Mouse (Mus musculus): ENCODE measurements around the gene Mfsd12.

Gene Mfsd12

DNA sequence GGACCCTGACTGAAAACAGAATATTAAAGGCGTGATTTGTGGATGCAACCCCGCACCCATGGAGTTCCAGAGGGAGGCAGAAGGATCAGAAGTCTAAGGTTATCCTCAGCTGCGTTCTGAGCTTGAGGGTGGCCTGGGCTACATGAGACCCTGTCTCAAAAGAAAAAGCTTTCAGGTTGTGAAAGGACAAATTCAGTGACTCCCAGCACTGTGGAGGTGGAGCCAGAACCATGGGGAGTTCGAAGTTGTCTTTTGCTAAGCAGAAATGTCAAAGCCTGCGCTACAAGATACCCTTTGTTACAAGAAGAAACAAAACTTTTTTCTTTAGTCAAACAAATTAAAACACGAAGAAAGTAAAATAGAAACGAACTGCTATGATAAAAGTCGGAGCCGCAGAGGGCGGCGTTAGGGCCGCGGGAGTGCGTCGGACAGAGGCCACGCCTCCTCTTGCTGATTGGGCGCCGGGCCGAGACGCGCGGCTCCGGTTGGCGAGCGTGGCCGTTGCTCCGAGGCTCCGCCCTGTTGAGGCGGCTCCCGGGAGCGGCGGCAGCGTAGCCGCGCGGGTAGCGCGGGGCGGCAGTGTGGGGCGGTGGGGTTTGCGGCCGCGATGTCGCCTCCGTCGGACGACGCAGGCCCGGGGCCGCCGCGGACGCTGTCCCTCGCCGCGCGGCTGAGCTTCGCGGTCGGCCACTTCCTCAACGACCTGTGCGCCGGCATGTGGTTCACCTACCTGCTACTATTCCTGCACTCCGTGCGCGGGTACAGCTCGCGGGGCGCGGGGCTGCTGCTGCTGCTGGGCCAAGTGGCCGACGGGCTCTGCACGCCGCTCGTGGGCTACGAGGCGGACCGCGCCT lies at the start of gene Mfsd12:
Gene Mfsd12, plus strand, starts transcription at position 501 of the 854 bp plus-strand sequence.
- peak; percentile 96 for DNase-seq

DNA sequence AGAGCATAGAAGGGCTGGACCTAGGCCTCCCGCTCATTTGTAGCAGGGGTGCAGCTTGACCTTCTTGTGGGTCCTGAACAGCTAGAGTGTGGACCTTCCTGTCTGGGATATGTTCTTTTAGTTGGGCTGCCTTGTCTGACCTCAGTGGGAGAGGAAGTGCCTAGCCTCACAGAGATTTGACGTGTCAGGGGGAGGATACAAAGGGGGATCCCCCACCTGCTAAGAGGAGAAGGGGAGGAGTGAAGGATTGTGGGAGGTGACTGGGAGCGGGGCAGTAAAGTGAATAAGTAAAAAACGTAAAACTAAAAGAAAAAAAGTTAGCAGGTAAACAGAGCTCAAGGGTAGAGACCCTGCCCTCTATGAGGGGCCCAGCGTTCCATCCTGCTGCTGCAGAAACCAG lies 47.7 kb upstream of the Mfsd12 start:
- DNase-seq = no peak

DNA sequence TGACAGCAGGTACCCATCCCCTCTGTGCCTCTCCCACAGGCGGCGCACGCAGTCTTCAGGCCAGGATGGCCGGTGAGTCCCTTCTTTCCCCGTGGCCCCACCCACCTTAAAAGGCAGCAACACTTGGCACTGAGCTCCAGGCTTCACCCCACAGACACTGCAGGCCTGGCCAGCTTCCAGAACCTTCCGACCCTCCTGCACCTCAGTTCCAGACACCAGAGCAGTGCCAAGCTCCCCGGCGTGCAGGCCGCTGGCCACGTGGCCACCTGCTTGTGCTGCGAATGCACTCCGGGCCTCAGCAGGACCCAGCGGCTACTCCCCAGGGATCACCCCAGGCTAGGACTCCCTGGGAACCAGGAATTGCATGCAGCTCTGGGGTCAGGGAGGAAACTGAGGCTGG lies 43.7 kb upstream of the Mfsd12 start:
- no peak for DNase-seq

GRCm38 (mm10) chr10:81314201-81314600 lies 43.1 kb upstream of the Mfsd12 start:
- DNase-seq = no peak

DNA sequence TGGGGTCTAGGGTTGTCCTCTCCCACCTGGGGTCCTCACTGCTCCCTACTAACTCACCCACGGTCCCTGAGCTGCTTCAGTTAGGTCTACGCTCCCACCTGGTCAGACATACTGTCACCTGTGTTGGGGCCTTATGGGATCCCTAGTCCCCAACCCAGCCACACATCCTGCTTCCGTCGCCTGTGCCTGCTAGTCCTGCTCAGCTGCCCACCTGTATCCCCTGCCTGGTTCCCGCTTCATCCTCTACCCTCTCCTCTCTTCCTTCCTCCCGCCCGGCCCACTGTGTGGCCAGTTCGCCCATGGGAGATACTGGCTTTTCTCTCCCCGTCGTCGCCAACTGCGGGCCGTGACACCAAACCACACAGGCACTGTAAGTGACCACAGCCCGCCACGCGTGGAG lies 41.7 kb upstream of the Mfsd12 start:
- DNase-seq = no peak

GRCm38 (mm10) chr10:81316338-81317060 lies 40.8 kb upstream of the Mfsd12 start:
- no peak for DNase-seq

DNA sequence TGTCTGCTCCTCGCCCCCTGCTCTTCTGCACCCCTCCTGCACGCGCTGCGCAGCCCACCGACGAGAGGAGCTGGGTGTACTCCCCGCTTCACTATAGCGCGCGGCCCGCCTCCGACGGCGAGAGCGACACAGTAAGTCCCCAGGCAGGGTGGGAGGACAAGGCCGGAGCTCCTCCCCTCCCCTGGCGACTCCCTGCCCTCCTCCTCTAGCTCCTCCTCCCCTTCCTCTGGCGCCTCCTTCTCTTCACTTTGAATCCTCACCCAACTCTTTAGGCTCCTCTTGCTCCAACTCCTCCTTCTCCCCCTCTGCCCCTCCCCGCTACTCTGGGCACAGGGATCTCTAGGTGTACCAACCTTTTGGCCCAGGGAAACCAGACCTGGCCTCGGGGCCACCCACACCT lies 40.0 kb upstream of the Mfsd12 start:
- DNase-seq = peak; percentile 79

DNA sequence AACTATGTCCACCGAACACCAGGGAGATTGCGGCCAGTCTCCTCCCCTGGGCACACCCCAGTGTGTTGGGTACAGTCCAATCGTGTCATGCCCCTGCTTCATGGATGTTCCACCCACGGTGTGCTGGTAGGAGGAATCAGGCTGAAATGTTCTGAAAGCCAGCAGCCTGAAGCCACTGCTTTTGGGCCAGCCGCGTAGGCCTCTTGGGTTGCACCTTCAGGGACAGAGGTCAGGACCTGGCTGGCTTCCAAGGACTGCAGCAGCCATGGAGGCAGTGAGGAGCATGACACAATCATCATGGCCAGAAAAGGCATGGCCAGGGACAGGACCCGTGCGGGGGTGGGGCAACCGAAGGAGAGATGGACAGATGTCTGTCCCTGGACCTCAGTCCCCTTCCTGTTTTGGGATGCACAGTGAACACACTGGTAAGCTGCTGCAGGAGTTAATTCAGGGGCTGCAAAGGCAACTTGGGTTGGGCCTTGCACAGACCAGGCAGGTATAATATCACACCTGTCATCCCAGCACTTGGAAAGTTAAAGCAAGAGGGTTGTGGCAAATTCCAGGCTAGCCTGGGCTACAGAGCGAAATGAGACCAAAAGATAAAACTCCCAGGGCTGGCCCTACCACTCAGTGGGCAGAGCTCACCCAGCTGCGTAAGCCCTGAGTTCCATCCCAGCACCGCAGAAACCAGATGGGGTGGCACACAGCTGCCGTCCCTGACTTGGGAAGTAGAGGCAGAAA lies 38.5 kb upstream of the Mfsd12 start:
- DNase-seq = no peak

GRCm38 (mm10) chr10:81319330-81319699 lies 38.0 kb upstream of the Mfsd12 start:
- DNase-seq = no peak

DNA sequence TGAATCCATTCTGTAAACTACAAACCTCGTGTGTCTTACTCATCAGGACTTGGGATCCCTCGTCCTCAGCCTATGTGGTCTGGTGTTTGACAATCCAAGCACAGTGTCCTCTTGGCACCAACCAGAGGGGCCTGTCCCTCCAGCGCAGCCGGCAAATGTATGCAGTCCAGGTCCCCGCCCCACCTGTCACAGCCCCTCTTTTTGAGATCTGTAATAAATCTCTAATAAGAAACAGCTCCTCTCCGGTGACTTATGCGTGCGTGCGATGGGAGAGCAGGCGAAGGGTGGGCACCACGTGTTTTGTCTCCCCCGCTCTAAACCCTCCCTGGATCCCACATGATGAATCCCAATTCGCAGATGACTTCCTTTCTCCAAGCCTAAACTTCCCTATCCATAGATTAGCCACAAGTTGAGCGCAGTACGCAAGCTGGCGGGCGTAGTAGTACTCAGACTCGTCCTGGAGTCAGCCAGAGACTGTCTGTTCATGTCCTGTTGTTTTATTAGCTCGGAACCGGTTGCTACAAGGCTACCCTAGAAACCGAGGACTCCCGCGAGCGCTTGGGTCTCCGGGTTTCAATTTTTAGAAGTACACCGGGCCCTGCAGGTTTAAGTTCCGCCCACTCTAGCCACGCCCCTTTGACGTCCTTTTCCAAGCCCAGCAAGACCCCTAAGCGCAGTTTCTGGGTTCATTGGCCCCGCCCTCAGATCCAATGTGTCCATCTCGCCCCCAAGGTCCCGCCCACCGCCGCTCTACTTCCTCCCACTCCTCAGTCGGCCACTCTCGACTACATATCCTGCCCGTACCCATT lies 37.3 kb upstream of the Mfsd12 start:
- peak; percentile 99 for DNase-seq

DNA sequence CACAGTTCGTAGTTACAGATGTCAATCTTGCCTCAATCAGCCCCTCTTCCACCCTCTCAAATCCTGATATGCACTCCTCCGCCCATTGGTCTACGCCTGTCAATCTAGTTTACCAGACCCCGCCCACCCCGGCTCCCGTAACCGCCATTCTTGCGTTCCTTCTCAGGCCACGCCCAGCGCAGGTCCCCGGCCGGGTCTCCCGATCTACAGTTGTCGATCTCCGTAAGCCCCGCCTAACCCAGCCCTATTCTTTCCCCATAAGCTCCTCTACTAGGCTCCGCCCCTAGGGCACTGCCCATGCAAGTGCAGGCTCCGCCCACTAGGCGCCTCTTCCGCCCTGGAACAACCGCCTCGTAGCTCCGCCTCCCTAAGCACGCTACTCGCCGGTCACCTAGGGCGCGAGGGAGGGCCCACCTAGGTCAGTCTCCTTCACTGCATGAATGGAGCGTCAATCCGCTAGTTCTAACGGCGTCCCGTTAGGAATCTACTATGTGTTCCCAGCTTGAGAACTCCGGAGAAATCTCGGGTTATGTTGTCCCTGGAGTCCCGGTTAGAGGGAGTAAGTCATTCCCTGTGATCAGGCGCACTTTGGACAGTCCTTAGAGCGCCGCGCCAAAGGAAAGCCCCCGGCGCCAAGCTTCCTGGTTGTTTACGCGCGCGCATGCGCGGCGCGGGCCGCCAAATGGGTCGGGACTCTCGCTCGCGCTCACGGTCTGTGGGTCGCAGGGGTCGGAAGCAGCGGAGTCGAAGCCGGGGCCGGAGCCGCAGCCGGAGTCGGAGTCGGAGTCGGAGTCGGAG lies 36.5 kb upstream of the Mfsd12 start, which contains the start of gene Cactin:
Gene Cactin, plus strand, starts transcription at position 554 of the 798 bp plus-strand sequence.
- peak; percentile 100 for DNase-seq

- no peak for DNase-seq
These were observed 35.9 kb upstream of the Mfsd12 start for GRCm38 (mm10) chr10:81321436-81321835.

- no peak for DNase-seq
These were observed 34.8 kb upstream of the Mfsd12 start for GRCm38 (mm10) chr10:81322444-81322843.

DNA sequence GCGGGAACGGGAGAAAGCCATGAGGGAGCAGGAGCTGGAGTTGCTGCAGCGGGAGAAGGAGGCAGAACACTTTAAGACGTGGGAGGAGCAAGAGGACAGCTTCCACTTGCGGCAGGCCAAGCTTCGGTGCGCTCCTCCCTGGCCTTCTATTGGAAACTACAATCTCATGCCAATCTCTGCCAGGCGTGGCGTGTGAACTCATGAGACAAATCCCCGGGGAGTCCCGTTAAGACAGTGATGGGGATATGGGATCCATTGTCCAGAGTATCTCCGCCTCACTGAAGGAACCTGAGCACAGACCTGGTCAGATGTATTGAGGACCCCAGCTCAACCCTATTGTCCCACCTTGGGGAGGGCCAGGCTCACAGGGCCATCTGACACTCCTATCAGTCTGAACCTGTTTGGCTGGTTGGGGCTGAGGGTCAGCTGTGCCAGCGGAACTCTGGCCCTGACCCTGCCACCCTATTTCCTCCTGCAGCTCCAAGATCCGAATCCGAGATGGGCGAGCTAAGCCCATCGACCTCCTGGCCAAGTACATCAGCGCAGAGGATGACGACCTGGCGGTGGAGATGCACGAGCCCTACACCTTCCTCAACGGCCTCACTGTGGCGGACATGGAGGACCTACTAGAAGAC lies 34.0 kb upstream of the Mfsd12 start:
- no peak for DNase-seq

DNA sequence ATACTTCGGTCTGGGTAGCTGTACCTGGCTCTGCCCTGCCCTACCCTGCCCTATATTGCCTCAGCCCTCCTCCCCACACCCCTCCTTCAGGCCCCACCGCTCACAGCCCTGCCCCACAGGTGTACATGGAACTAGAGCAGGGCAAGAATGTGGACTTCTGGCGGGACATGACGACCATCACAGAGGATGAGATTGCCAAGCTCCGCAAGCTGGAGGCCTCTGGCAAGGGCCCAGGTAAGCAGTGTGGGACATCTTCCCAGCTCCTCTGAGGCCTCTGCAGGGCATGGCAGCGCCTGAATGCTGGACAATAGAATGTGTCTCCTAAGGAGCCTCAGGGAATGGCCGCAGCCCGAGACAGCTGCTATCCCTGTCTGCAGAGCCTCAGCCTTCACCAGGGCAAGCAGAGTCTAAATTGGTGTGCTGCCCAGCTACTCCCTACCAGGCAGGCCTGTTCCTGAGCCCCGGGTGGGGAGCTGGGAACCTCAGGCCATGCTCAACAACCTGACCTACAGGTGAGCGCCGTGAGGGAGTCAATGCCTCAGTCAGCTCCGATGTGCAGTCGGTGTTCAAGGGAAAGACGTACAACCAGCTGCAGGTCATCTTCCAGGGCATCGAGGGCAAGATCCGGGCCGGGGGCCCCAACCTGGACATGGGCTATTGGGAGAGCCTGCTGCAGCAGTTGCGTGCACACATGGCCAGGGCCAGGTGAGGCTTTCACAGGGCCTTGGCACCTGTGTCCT lies 33.3 kb upstream of the Mfsd12 start:
- no peak for DNase-seq

- DNase-seq = no peak
These were observed 32.1 kb upstream of the Mfsd12 start for GRCm38 (mm10) chr10:81325176-81325575.

GRCm38 (mm10) chr10:81325781-81326180 lies 31.5 kb upstream of the Mfsd12 start:
- no peak for DNase-seq

- DNase-seq = no peak
These were observed 30.4 kb upstream of the Mfsd12 start for GRCm38 (mm10) chr10:81326858-81327257.

DNA sequence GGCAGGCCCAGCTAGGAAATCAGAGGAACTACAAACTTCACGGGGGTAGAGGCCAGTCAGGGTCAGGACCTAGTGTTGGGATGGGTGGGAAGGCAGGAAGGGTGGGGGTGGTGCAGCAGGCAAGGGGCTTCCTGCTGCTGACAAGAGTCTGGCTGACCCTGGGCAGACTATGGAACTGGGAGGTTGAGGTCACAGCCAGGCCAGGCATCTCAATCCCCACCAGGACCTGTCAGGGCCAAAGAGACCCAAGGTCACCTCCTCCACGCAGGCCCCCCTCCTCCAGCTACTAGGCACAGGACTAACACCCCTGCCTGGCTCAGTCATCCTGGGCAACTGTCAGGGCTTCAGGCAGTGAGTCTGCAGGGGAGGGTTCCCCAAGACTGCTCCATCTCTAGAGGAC lies 29.3 kb upstream of the Mfsd12 start:
- DNase-seq = no peak

GRCm38 (mm10) chr10:81328386-81328785 lies 28.9 kb upstream of the Mfsd12 start, which contains the start of gene Tbxa2r:
Tbxa2r (plus strand) TSS chr10:81328731.
- DNase-seq = peak; percentile 62
